Mouse (Mus musculus): Measurements from ENCODE around the gene Abhd14b. TPM values are rescaled to one million over a fixed set of nuclear protein-coding genes. Genes with fewer than 3 reads are reported as not detected.

The Abhd14b gene
- 45.5 and 48.3 TPM in 2 replicates for polyA plus RNA-seq (2015; fragmentation: Nextera tagmentation; extraction: Ambion mirVana)

DNA sequence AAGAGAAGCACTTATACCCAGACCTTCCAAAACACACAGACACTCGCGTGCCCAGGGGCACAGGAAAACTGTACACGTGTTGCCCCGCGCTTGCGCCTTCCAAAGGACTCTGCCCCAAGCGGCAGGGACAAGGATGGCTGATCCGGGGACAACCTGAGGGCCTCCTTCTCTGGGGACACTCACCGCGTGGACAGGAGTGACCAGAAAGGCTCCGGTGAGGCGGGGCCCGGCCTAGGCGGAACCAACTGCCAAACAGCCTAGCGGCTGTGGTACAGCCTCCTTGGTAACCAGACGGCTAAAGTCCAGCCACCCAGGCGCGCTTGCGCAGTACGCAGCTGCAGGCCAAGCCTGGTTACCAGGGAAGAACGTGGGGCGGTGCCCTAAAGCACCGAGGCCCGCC, at the start of gene Abhd14b, which contains the start of gene Abhd14a:
Abhd14b (plus strand) TSS at position 112 of the 400 bp plus-strand sequence.
Abhd14a (minus strand) TSS at position 331 of the 400 bp plus-strand sequence.
- peak within 1 kb of the TSS; percentile 64 for H3K9ac ChIP-seq (replicated peaks; ENCODE audit: low read length)
- ATAC-seq (ENCODE audit: low FRiP score, low TSS enrichment): peak; percentile 89
- H3K4me2 ChIP-seq (replicated peaks; ENCODE audit: low read depth, low read length): peak within 1 kb of the TSS; percentile 82
- H3K27ac ChIP-seq (ENCODE audit: low read length): peak within 1 kb of the TSS; percentile 89
- H3K4me3 ChIP-seq (ENCODE audit: low read length): peak within 1 kb of the TSS; percentile 66
- no peaks in the 10 kb centered on the region for H3K9me3 ChIP-seq (ENCODE audit: low read length)
- no peaks in the 10 kb centered on the region for H3K27me3 ChIP-seq (ENCODE audit: insufficient read depth, low read length)
- H3K36me3 ChIP-seq (ENCODE audit: insufficient read depth, low read length): no peaks in the 10 kb centered on the region
- peaks cover 67% of the 10 kb centered on the region for H3K4me1 ChIP-seq (ENCODE audit: insufficient read depth, low read length)
- under 1% methylated on average over 24 of the region's 24 CpGs for WGBS

GRCm38 (mm10) chr9:106397733-106398132, 49.5 kb upstream of the Abhd14b start:
- no peak overlapping the region for H3K4me3 ChIP-seq (ENCODE audit: low read length)
- whole genome bisulfite sequencing: 77% methylated on average over 4 of the region's 4 CpGs
- H3K36me3 ChIP-seq (ENCODE audit: insufficient read depth, low read length): no peaks in the 10 kb centered on the region
- no peak for ATAC-seq (ENCODE audit: low FRiP score, low TSS enrichment)
- no peak overlapping the region for H3K9ac ChIP-seq (replicated peaks; ENCODE audit: low read length)
- no peak overlapping the region for H3K27ac ChIP-seq (ENCODE audit: low read length)
- H3K4me1 ChIP-seq (ENCODE audit: insufficient read depth, low read length): peaks cover 10% of the 10 kb centered on the region
- H3K27me3 ChIP-seq (ENCODE audit: insufficient read depth, low read length): no peaks in the 10 kb centered on the region
- H3K9me3 ChIP-seq (ENCODE audit: low read length): no peaks in the 10 kb centered on the region
- H3K4me2 ChIP-seq (replicated peaks; ENCODE audit: low read depth, low read length): no peak overlapping the region

- Histone ChIP-seq H3K4me1 (ENCODE audit: insufficient read depth, low read length) (peaks cover 3% of the 10 kb centered on the region; the same call in 1 of the 2 replicates), H3K27ac (ENCODE audit: low read length) (no peak overlapping the region), H3K36me3 (ENCODE audit: insufficient read depth, low read length) (no peaks in the 10 kb centered on the region), H3K4me3 (ENCODE audit: low read length) (no peak overlapping the region), H3K9me3 (ENCODE audit: low read length) (no peaks in the 10 kb centered on the region), H3K27me3 (ENCODE audit: insufficient read depth, low read length) (no peaks in the 10 kb centered on the region), H3K4me2 (replicated peaks; ENCODE audit: low read depth, low read length) (no peak overlapping the region), H3K9ac (replicated peaks; ENCODE audit: low read length) (no peak overlapping the region)
- 71% methylated on average over 9 of the region's 9 CpGs for WGBS
- ATAC-seq (ENCODE audit: low FRiP score, low TSS enrichment): no peak
Measured at GRCm38 (mm10) chr9:106398667-106399311, 48.5 kb upstream of the Abhd14b start.

DNA sequence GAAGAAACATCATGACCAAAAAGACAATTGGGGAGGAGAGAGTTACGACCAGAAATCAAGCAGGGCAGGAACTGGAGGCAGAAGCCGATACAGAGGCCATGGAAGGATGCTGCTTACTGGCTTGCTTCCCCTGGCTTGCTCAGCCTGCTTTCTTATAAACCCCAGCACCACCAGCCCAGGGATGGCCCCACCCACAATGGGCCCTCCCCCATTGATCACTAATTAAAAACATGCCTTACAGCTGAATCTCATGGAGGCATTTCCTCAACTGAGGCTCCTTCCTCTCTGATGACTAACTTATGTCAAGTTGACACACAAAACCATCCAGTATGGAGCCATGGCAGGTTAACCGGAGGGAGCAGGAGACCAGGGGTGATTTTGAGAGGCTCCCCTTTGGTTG, 47.5 kb upstream of the Abhd14b start:
- Histone ChIP-seq H3K27me3 (ENCODE audit: insufficient read depth, low read length) (no peaks in the 10 kb centered on the region), H3K27ac (ENCODE audit: low read length) (no peak overlapping the region), H3K9ac (replicated peaks; ENCODE audit: low read length) (no peak overlapping the region), H3K36me3 (ENCODE audit: insufficient read depth, low read length) (no peaks in the 10 kb centered on the region), H3K9me3 (ENCODE audit: low read length) (no peaks in the 10 kb centered on the region), H3K4me2 (replicated peaks; ENCODE audit: low read depth, low read length) (no peak overlapping the region), H3K4me1 (ENCODE audit: insufficient read depth, low read length) (peaks cover 2% of the 10 kb centered on the region), H3K4me3 (ENCODE audit: low read length) (no peak overlapping the region)
- ATAC-seq (ENCODE audit: low FRiP score, low TSS enrichment): no peak
- WGBS: 83% methylated on average over 3 of the region's 3 CpGs

GRCm38 (mm10) chr9:106402149-106402548, 45.1 kb upstream of the Abhd14b start:
- peaks cover 20% of the 10 kb centered on the region for H3K4me1 ChIP-seq (ENCODE audit: insufficient read depth, low read length)
- no peaks in the 10 kb centered on the region for H3K36me3 ChIP-seq (ENCODE audit: insufficient read depth, low read length)
- no peaks in the 10 kb centered on the region for H3K9me3 ChIP-seq (ENCODE audit: low read length)
- H3K27me3 ChIP-seq (ENCODE audit: insufficient read depth, low read length): no peaks in the 10 kb centered on the region
- no peak overlapping the region for H3K27ac ChIP-seq (ENCODE audit: low read length)
- H3K9ac ChIP-seq (replicated peaks; ENCODE audit: low read length): no peak overlapping the region
- ATAC-seq (ENCODE audit: low FRiP score, low TSS enrichment): no peak
- 80% methylated on average over 5 of the region's 5 CpGs for WGBS
- H3K4me2 ChIP-seq (replicated peaks; ENCODE audit: low read depth, low read length): no peak overlapping the region
- no peak overlapping the region for H3K4me3 ChIP-seq (ENCODE audit: low read length)

- H3K27ac ChIP-seq (ENCODE audit: low read length): no peak overlapping the region
- no peak overlapping the region for H3K4me2 ChIP-seq (replicated peaks; ENCODE audit: low read depth, low read length)
- peaks cover 20% of the 10 kb centered on the region for H3K4me1 ChIP-seq (ENCODE audit: insufficient read depth, low read length)
- H3K27me3 ChIP-seq (ENCODE audit: insufficient read depth, low read length): no peaks in the 10 kb centered on the region
- no peaks in the 10 kb centered on the region for H3K36me3 ChIP-seq (ENCODE audit: insufficient read depth, low read length)
- H3K9me3 ChIP-seq (ENCODE audit: low read length): no peaks in the 10 kb centered on the region
- 63% methylated on average over 16 of the region's 16 CpGs for WGBS
- H3K4me3 ChIP-seq (ENCODE audit: low read length): no peak overlapping the region
- no peak overlapping the region for H3K9ac ChIP-seq (replicated peaks; ENCODE audit: low read length)
- no peak for ATAC-seq (ENCODE audit: low FRiP score, low TSS enrichment)
Measured at GRCm38 (mm10) chr9:106402607-106403375, 44.5 kb upstream of the Abhd14b start.

DNA sequence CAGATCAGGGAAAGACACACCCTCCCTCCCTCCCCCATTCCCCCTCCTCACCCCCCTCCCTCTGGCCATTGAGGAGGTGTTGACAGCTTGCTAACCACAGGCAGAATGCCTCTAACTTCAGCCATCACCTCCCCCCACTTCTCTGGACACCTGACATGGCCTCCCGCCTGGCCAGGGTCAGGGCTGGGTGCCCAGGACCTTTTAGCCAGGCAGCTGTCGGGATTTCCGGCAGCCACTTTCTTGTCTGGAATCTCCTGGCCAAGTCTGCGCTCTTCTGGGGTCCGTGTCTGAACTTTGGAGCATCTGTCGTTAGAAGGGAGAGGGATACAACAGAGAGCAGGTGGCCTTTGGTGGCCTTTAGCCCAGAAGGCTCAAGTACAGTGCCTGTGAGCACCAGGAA, 42.0 kb upstream of the Abhd14b start:
- H3K27ac ChIP-seq (ENCODE audit: low read length): peak overlapping the region; percentile 39; the same call in 1 of the 2 replicates
- peak; percentile 37; the same call in 1 of the 2 replicates for ATAC-seq (ENCODE audit: low FRiP score, low TSS enrichment)
- 15% methylated on average over 6 of the region's 6 CpGs for WGBS

DNA sequence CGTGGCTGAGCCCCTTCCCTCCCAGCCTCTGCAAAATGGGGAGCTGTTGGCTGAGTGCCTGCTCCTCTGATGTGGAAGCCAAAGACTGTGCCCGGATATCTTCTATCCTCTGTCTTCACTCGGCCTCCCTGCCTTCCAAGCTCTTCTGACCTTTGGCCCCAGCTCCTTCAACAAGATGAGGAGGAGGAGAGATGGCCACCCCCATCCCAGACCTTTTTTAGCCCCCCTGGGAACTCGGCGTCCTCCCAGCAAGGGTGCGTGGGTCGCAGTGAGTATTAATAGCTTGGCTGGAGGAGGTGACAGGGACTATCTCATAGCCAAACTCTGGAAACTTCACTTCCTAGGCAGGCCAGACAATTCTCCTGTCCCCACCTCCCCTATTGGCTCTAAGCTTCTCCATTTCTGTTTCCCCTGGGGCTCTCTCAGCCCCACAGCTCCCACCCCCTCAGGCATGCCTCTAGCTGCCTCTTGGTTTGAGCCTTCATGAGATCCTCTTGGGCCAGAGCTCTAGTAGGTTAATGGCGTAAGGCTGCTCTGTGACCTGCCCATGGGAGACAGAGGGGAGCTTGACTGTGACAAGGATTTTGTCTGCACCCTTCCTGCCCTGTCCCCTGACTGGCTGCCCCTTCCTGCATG, 40.7 kb upstream of the Abhd14b start:
- no peaks in the 10 kb centered on the region for H3K36me3 ChIP-seq (ENCODE audit: insufficient read depth, low read length)
- peaks cover 24% of the 10 kb centered on the region for H3K4me1 ChIP-seq (ENCODE audit: insufficient read depth, low read length)
- no peak overlapping the region for H3K4me3 ChIP-seq (ENCODE audit: low read length)
- H3K9ac ChIP-seq (replicated peaks; ENCODE audit: low read length): no peak overlapping the region
- H3K27me3 ChIP-seq (ENCODE audit: insufficient read depth, low read length): no peaks in the 10 kb centered on the region
- H3K27ac ChIP-seq (ENCODE audit: low read length): no peak overlapping the region
- ATAC-seq (ENCODE audit: low FRiP score, low TSS enrichment): no peak
- H3K4me2 ChIP-seq (replicated peaks; ENCODE audit: low read depth, low read length): no peak overlapping the region
- WGBS: 33% methylated on average over 8 of the region's 8 CpGs
- no peaks in the 10 kb centered on the region for H3K9me3 ChIP-seq (ENCODE audit: low read length)

More for the DNA sequence above, 42.0 kb upstream of the Abhd14b start:
- H3K27me3 ChIP-seq (ENCODE audit: insufficient read depth, low read length): no peaks in the 10 kb centered on the region
- no peaks in the 10 kb centered on the region for H3K36me3 ChIP-seq (ENCODE audit: insufficient read depth, low read length)
- no peak overlapping the region for H3K4me2 ChIP-seq (replicated peaks; ENCODE audit: low read depth, low read length)
- no peaks in the 10 kb centered on the region for H3K9me3 ChIP-seq (ENCODE audit: low read length)
- H3K4me3 ChIP-seq (ENCODE audit: low read length): no peak overlapping the region
- peaks cover 20% of the 10 kb centered on the region for H3K4me1 ChIP-seq (ENCODE audit: insufficient read depth, low read length)
- H3K9ac ChIP-seq (replicated peaks; ENCODE audit: low read length): no peak overlapping the region; the same call in 1 of the 2 replicates

DNA sequence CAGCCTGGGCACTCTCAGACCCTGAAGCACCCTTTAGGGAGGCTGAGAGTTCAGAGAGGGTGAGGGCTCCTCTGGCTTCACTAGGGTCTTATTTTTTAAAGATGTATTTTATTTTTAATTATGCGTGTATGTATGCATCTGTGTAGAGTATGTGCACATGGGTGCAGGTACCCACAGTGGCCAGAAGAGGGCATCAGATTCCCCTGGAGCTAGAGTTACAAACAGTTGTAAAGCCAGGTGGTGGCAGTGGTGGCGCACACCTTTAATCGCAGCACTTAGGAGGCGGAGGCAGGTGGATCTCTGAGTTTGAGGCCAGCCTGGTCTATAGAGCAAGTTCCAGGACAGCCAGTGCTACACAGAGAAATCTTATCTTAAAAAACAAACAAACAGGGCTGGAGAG, 38.2 kb upstream of the Abhd14b start:
- Histone ChIP-seq H3K27ac (ENCODE audit: low read length) (no peak overlapping the region), H3K4me3 (ENCODE audit: low read length) (no peak overlapping the region), H3K9me3 (ENCODE audit: low read length) (no peaks in the 10 kb centered on the region), H3K36me3 (ENCODE audit: insufficient read depth, low read length) (no peaks in the 10 kb centered on the region), H3K4me2 (replicated peaks; ENCODE audit: low read depth, low read length) (no peak overlapping the region), H3K9ac (replicated peaks; ENCODE audit: low read length) (no peak overlapping the region), H3K27me3 (ENCODE audit: insufficient read depth, low read length) (no peaks in the 10 kb centered on the region), H3K4me1 (ENCODE audit: insufficient read depth, low read length) (peaks cover 24% of the 10 kb centered on the region)
- 98% methylated on average over 4 of the region's 4 CpGs for WGBS
- no peak for ATAC-seq (ENCODE audit: low FRiP score, low TSS enrichment)
